Mouse (Mus musculus) thymus, postnatal 36 days (tissue): ENCODE data around the gene Zfp105.
A peak's percentile ranks its signal among the peaks of the same experiment; 100 is the strongest.

Source experiments
- DNase-seq, 2 experiments: peaks; one replicate each; pipeline ENCODE4 v3.0.0; 2022; ENCODE audit warnings: mixed read lengths in 2 of 2

Gene Zfp105

GRCm38 (mm10) chr9:122922936-122923381, at the start of gene Zfp105:
TSS of gene Zfp105 (plus strand) at chr9:122923072.
- peak in 1 of 2 experiments; percentile 4 for DNase-seq

- no peak for DNase-seq
Measured at GRCm38 (mm10) chr9:122874653-122875052, 48.2 kb upstream of the Zfp105 start.

GRCm38 (mm10) chr9:122875145-122875544, 47.7 kb upstream of the Zfp105 start:
- DNase-seq, result no peak

GRCm38 (mm10) chr9:122885385-122885784, 37.5 kb upstream of the Zfp105 start, which contains the start of gene Zkscan7:
TSS of gene Zkscan7 (plus strand) at chr9:122885685.
- no peak for DNase-seq

GRCm38 (mm10) chr9:122886372-122887179, 36.3 kb upstream of the Zfp105 start:
- peak; percentile 62 for DNase-seq

- no peak for DNase-seq
Measured at GRCm38 (mm10) chr9:122901047-122901446, 21.8 kb upstream of the Zfp105 start.

- no peak for DNase-seq
Measured at GRCm38 (mm10) chr9:122902717-122903535, 19.9 kb upstream of the Zfp105 start.

GRCm38 (mm10) chr9:122922436-122922835, 436 bp upstream of the Zfp105 start:
- no peak for DNase-seq

- DNase-seq, result no peak
Measured at GRCm38 (mm10) chr9:122928915-122929314, 6.0 kb downstream of the Zfp105 start.

- peak; percentile 88 to 94 for DNase-seq
Measured at GRCm38 (mm10) chr9:122950643-122951475, 28.0 kb downstream of the Zfp105 start, which contains the start of the genes 1110059G10Rik and Kif15. TSS of gene 1110059G10Rik (minus strand) at chr9:122951000. TSS of gene Kif15 (plus strand) at chr9:122951046.
